Mouse (Mus musculus): ENCODE measurements at regions not wholly inside any gene's neighbourhood (a gene's known extent, or its start where the extent isn't known, plus 50 kb on each side); places are given as distances from the start of the nearest gene placed in this dataset.

- no peak for DNase-seq
Measured at GRCm38 (mm10) chr7:66490073-66490472, 62.8 kb upstream of the Aldh1a3 start.

GRCm38 (mm10) chr7:66487751-66488150, 60.4 kb upstream of the Aldh1a3 start:
- no peak for DNase-seq

DNA sequence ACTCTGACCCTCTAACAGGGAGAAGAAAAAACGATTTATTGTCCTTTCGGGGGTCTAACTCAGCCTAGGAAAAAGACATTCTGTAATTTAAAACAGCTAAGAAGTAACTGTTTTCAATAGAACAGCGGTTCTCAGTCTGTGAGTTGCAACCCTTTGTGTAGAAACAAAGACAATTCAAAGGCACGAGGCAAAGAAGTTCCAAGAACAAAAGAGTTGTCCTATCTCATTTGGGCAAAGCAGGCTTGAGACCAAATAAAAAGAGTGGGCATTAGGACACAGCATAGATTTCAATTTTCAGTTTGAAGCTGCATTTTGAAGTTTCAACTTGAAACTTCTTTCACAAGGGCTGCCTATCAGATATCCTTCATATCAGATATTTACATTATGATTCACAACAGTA, 53.1 kb upstream of the Aldh1a3 start:
- DNase-seq: no peak

- DNase-seq: no peak
Measured at GRCm38 (mm10) chr7:66479321-66479720, 52.0 kb upstream of the Aldh1a3 start.

DNA sequence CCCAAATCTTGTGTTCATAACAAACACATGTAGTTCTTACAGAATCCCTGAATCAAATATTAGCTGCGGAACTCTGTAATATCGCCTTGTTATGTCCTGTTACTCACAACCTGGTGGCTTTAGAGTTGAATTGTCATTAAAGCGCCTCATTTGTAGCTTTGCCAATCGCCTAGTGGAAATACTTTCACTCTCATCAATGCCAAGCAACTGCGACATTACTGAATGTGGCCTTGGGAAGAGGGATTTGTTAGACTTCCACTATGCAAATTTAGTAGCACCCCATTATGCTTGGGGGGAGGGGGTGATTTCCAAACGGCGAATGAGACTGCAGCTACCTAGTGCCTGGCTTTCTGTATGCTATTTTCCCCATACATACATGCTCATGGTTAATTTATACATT, 50.8 kb upstream of the Aldh1a3 start:
- no peak for DNase-seq

DNA sequence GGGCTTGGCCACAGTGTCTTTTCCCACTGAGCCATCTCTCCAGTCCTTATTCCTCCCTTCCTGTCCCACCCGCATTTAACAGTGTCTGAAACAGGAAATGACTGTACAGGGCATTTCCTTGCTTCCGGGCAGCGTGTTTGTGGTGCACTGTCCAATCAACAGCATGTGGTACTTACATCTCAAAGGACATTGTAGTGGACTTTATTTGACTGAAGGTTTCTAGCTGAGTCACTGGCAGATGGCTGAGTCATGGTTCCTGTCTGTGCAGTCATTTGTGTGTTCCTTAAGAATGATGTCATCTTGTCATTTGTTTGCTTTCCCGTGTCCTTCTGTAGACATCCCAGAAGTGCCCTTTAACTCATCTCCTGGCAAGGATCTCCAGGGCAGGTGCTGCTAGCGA, 50.2 kb upstream of the Aldh1a3 start:
- peak; percentile 78 for DNase-seq

Data from adrenal gland, adult 2 months (tissue).